Mouse (Mus musculus): ENCODE results near the gene 2410002F23Rik. TPM values are rescaled to one million over a fixed set of nuclear protein-coding genes. Genes with fewer than 3 reads are reported as not detected.
"Not testable (repeated sequence)": the region's sequence is repeated elsewhere in the genome, so short reads cannot be mapped to it uniquely, and the experiment has no call there.

The 2410002F23Rik gene
- polyA plus RNA-seq, 1 experiment: 270 TPM

GRCm38 (mm10) chr7:44290986-44291385 is 44.5 kb downstream of the 2410002F23Rik start:
- no peak for DNase-seq (ENCODE audit: low read depth)
- TF ChIP-seq CTCF (IDR thresholded peaks at IDR 0.05; ENCODE audit: borderline replicate concordance, extremely low read depth, insufficient read depth, insufficient read length) (no peak), POLR2A (IDR thresholded peaks at IDR 0.05; ENCODE audit: borderline replicate concordance, extremely low read depth, insufficient read depth, insufficient read length, poor library complexity, severe bottlenecking) (no peak)

GRCm38 (mm10) chr7:44291418-44291817 is 44.9 kb downstream of the 2410002F23Rik start:
- no peak for TF ChIP-seq CTCF (IDR thresholded peaks at IDR 0.05; ENCODE audit: borderline replicate concordance, extremely low read depth, insufficient read depth, insufficient read length)

DNA sequence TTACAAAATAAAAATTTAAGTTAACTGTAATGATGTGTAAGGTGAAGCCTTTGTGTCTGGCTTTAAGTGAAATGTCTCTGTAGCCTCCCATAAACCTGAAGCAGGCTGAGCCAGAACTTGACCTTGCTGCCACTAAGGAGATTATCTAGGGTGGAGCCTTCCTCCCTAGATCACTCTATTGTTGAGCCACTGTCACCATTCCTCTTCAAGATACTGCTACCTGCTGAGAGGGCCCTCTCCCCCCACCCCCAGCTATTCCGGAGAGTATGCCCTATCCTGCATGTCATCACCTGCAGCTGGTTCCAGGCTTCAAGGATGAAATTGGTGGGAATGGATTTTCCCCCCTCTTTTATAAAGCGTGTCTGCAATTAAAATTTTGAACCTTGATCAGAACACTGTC is 51.0 kb downstream of the 2410002F23Rik start:
- not testable (repeated sequence) for DNase-seq (ENCODE audit: low read depth)

More at GRCm38 (mm10) chr7:44291418-44291817, 44.9 kb downstream of the 2410002F23Rik start:
- no peak for DNase-seq (ENCODE audit: low read depth)

Other genes starting within 250 kb of the 2410002F23Rik start
- not detected in 2 replicates for gene Klk1b26, start 234.6 kb upstream of the 2410002F23Rik start, polyA plus RNA-seq (2012; rRNA removed)
- 0.10 TPM in 2 replicates for gene Klk1b27, start 194.4 kb upstream of the 2410002F23Rik start, polyA plus RNA-seq (2012; rRNA removed)
- not detected in 2 replicates for gene Klk1b21, start 144.4 kb upstream of the 2410002F23Rik start, polyA plus RNA-seq (2012; rRNA removed)
- not detected in 2 replicates for gene Klk1b22, start 134.0 kb upstream of the 2410002F23Rik start, polyA plus RNA-seq (2012; rRNA removed)
- gene Klk1b16, start 110.0 kb upstream of the 2410002F23Rik start, polyA plus RNA-seq (2012; rRNA removed): not detected in 2 replicates
- gene Klk1b24, start 58.5 kb upstream of the 2410002F23Rik start, polyA plus RNA-seq (2012; rRNA removed): 0.19 TPM in 1 of 2 replicates, not detected in the other
- not detected in 2 replicates for gene Klk1b3, start 48.5 kb upstream of the 2410002F23Rik start, polyA plus RNA-seq (2012; rRNA removed)
- not detected in 2 replicates for gene Klk1b4, start 39.3 kb upstream of the 2410002F23Rik start, polyA plus RNA-seq (2012; rRNA removed)
- gene Klk1b5, start 30.8 kb upstream of the 2410002F23Rik start, polyA plus RNA-seq (2012; rRNA removed): not detected in 2 replicates
- 0.16 TPM in 1 of 2 replicates, not detected in the other for gene Klk1, start 21.4 kb upstream of the 2410002F23Rik start, polyA plus RNA-seq (2012; rRNA removed)
- not detected in 2 replicates for gene Gm36864, start 10.5 kb upstream of the 2410002F23Rik start, polyA plus RNA-seq (2012; rRNA removed)
- gene 1700028J19Rik, start within 50 bp of the 2410002F23Rik start, polyA plus RNA-seq (2012; rRNA removed): 1.5 and 2.1 TPM in 2 replicates
- gene Acp4, start 10.7 kb downstream of the 2410002F23Rik start, polyA plus RNA-seq (2012; rRNA removed): not detected in 2 replicates
- gene Gm15517, start 14.7 kb downstream of the 2410002F23Rik start, polyA plus RNA-seq (2012; rRNA removed): 1.0 and 1.2 TPM in 2 replicates
- 3.2 and 3.6 TPM in 2 replicates for gene Clec11a, start 60.2 kb downstream of the 2410002F23Rik start, polyA plus RNA-seq (2012; rRNA removed)
- gene Shank1, start 63.5 kb downstream of the 2410002F23Rik start, polyA plus RNA-seq (2012; rRNA removed): 17.2 and 63.1 TPM in 2 replicates
- gene Syt3, start 137.4 kb downstream of the 2410002F23Rik start, polyA plus RNA-seq (2012; rRNA removed): 35.5 and 41.6 TPM in 2 replicates
- 3.0 and 4.1 TPM in 2 replicates for gene 1700008O03Rik, start 139.1 kb downstream of the 2410002F23Rik start, polyA plus RNA-seq (2012; rRNA removed)
- gene Lrrc4b, start 182.3 kb downstream of the 2410002F23Rik start, polyA plus RNA-seq (2012; rRNA removed): 302 and 372 TPM in 2 replicates
- 29.8 and 30.6 TPM in 2 replicates for gene Aspdh, start 218.7 kb downstream of the 2410002F23Rik start, polyA plus RNA-seq (2012; rRNA removed)
- 70.6 and 118 TPM in 2 replicates for gene Josd2, start 221.3 kb downstream of the 2410002F23Rik start, polyA plus RNA-seq (2012; rRNA removed)
- 218 and 287 TPM in 2 replicates for gene Emc10, start 249.8 kb downstream of the 2410002F23Rik start, polyA plus RNA-seq (2012; rRNA removed)
- 31.7 and 47.3 TPM in 2 replicates for gene Fam71e1, start 249.9 kb downstream of the 2410002F23Rik start, polyA plus RNA-seq (2012; rRNA removed)